Mouse (Mus musculus) ovary, adult 10 weeks (tissue): Measurements from ENCODE around the gene Hectd3. TPM values are rescaled to one million over a fixed set of nuclear protein-coding genes. Genes with fewer than 3 reads are reported as not detected.

Experiments used
- polyA plus RNA-seq: library from polyadenylated mRNA; stranded (reverse); fragments of 350-450 nt; fragmentation: Illumina TruSeq; extraction: RNeasy Lipid Tissue Mini Kit (QIAGEN cat#74804); gene quantifications from one replicate; pipeline ENCODE4 v1.2.3, GENCODE M21; 2014

Gene Hectd3
- polyA plus RNA-seq, result 3.3 TPM

GRCm38 (mm10) chr4:116995131-116995797 lies at the start of gene Hectd3:
Hectd3 (plus strand) TSS chr4:116995317.

GRCm38 (mm10) chr4:116993672-116994621 lies 1.2 kb upstream of the Hectd3 start, which contains the start of gene Urod:
Urod (minus strand) TSS chr4:116994413.

GRCm38 (mm10) chr4:117019206-117020134 lies 24.4 kb downstream of the Hectd3 start, which contains the start of gene Eif2b3:
Eif2b3 (plus strand) TSS chr4:117019402.

Other genes with a start within 250 kb of the Hectd3 start
- 6.5 TPM for gene Toe1, start 187.7 kb upstream of the Hectd3 start, polyA plus RNA-seq
- gene Mutyh, start 187.6 kb upstream of the Hectd3 start, polyA plus RNA-seq, result 0.83 TPM
- gene Hpdl, start 173.6 kb upstream of the Hectd3 start, polyA plus RNA-seq, result 0.26 TPM
- 3.1 TPM for gene Zswim5, start 117.9 kb upstream of the Hectd3 start, polyA plus RNA-seq
- 7.2 TPM for gene Urod, start 904 bp upstream of the Hectd3 start, polyA plus RNA-seq
- gene Eif2b3, start 24.1 kb downstream of the Hectd3 start, polyA plus RNA-seq, result 23.5 TPM
- not detected for gene Ptch2, start 100.8 kb downstream of the Hectd3 start, polyA plus RNA-seq
- gene Btbd19, start 130.4 kb downstream of the Hectd3 start, polyA plus RNA-seq, result 0.54 TPM
- gene Tctex1d4, start 131.5 kb downstream of the Hectd3 start, polyA plus RNA-seq, result not detected
- not detected for gene Plk3, start 138.6 kb downstream of the Hectd3 start, polyA plus RNA-seq
- 110 TPM for gene Rps8, start 160.9 kb downstream of the Hectd3 start, polyA plus RNA-seq
- 10.0 TPM for gene Kif2c, start 187.3 kb downstream of the Hectd3 start, polyA plus RNA-seq